ENCODE assay signal across 7 mouse cellular contexts in genomic region chrX:9271947-9272459, GRCm38 (mm10). TPM values are rescaled to one million over a fixed set of nuclear protein-coding genes. Genes with fewer than 3 reads are reported as not detected.
DNase-seq lines count a peak whose midpoint lies in the region; ATAC-seq and TF ChIP-seq lines count a peak whose summit lies in the region.

No protein-coding gene starts in this region.

- ATAC-seq in lung, postnatal 0 days: no peak
- ATAC-seq in limb, embryonic 12.5 days (ENCODE audit: insufficient number of reproducible peaks, insufficient read depth, low FRiP score, low TSS enrichment, low read depth): no peak
- ATAC-seq in megakaryocyte progenitor cell, adult 5-6 weeks (replicated peaks; ENCODE audit: poor library complexity): no peak; the same call in 1 of the 2 replicates

- no peak for TF ChIP-seq POLR2A in embryonic fibroblast, embryonic 13.5 days (IDR thresholded peaks at IDR 0.05; ENCODE audit: low read depth, low read length)

- no peaks in the 10 kb centered on the region for H3K36me3 ChIP-seq in lung, postnatal 0 days (ENCODE audit: insufficient read depth, low read length)
- no peaks in the 10 kb centered on the region for H3K36me3 ChIP-seq in limb, embryonic 12.5 days
- H3K36me3 ChIP-seq in splenic B cell, adult 2 months (ENCODE audit: control insufficient read depth, insufficient read depth, low read length, poor library complexity, severe bottlenecking): no peaks in the 10 kb centered on the region

- WGBS in lung, postnatal 0 days: 11% methylated on average over 8 of the region's 8 CpGs
- 21% methylated on average over 8 of the region's 8 CpGs for WGBS in limb, embryonic 12.5 days

- H3K9ac ChIP-seq in lung, postnatal 0 days (replicated peaks; ENCODE audit: low read depth): no peak overlapping the region
- peak overlapping the region; percentile 59; the same call in 1 of the 2 replicates for H3K9ac ChIP-seq in limb, embryonic 12.5 days (replicated peaks)

- no peak for DNase-seq in lung, postnatal 0 days (ENCODE audit: low spot score)
- DNase-seq in lung, postnatal 25 days (ENCODE audit: low spot score): no peak
- DNase-seq in splenic B cell, adult 2 months (ENCODE audit: low read depth, low spot score): peak; percentile 2
- DNase-seq in layer of hippocampus, adult 9-10 months (ENCODE audit: low spot score): no peak

- no peaks in the 10 kb centered on the region for H3K27me3 ChIP-seq in lung, postnatal 0 days (replicated peaks; ENCODE audit: insufficient read depth, low read length)
- peaks cover 9% of the 10 kb centered on the region; the same call in 1 of the 2 replicates for H3K27me3 ChIP-seq in limb, embryonic 12.5 days
- no peaks in the 10 kb centered on the region for H3K27me3 ChIP-seq in splenic B cell, adult 2 months (ENCODE audit: control insufficient read depth, insufficient read depth, low read length, poor library complexity, severe bottlenecking)

- H3K4me2 ChIP-seq in lung, postnatal 0 days (replicated peaks; ENCODE audit: low read depth, low read length): peak overlapping the region; percentile 52
- peak overlapping the region; percentile 55 for H3K4me2 ChIP-seq in limb, embryonic 12.5 days

- 0 out of 2 replicates have a peak overlapping the region, but pooled peaks have one; percentile 20 for H3K27ac ChIP-seq in lung, postnatal 0 days (ENCODE audit: low read length)
- H3K27ac ChIP-seq in embryonic fibroblast, embryonic 13.5 days (ENCODE audit: insufficient read depth, low read length): peak overlapping the region; percentile 47; the same call in 1 of the 2 replicates
- no peak overlapping the region for H3K27ac ChIP-seq in limb, embryonic 12.5 days

- no peak for TF ChIP-seq EP300 in lung, postnatal 0 days (IDR thresholded peaks at IDR 0.05)

- TF ChIP-seq CTCF in lung, postnatal 0 days (IDR thresholded peaks at IDR 0.05): no peak
- no peak for TF ChIP-seq CTCF in embryonic fibroblast, embryonic 13.5 days (IDR thresholded peaks at IDR 0.05; ENCODE audit: borderline replicate concordance, insufficient read depth, low read length)

- H3K9me3 ChIP-seq in lung, postnatal 0 days (ENCODE audit: low read length): no peaks in the 10 kb centered on the region
- no peaks in the 10 kb centered on the region for H3K9me3 ChIP-seq in limb, embryonic 12.5 days

- no peaks in the 10 kb centered on the region for H3K4me1 ChIP-seq in lung, postnatal 0 days (ENCODE audit: insufficient read depth, low read depth, low read length)
- H3K4me1 ChIP-seq in embryonic fibroblast, embryonic 13.5 days (ENCODE audit: control insufficient read depth, insufficient read depth, low read length): no peaks in the 10 kb centered on the region
- no peaks in the 10 kb centered on the region for H3K4me1 ChIP-seq in limb, embryonic 12.5 days (replicated peaks)

- peak overlapping the region; percentile 55 for H3K4me3 ChIP-seq in lung, postnatal 0 days (ENCODE audit: low read depth, low read length)
- H3K4me3 ChIP-seq in embryonic fibroblast, embryonic 13.5 days (ENCODE audit: insufficient read depth, low read length): peak overlapping the region; percentile 58
- peak overlapping the region; percentile 59 for H3K4me3 ChIP-seq in limb, embryonic 12.5 days (replicated peaks)

RNA-seq across cellular contexts. Expression of gene Xk, which starts 0.6 kb away (rescaled TPM):
- 0.67 and 1.2 TPM in 2 replicates for polyA plus RNA-seq in lung, postnatal 0 days (2015; fragmentation: Nextera tagmentation; extraction: Ambion mirVana)
- polyA plus RNA-seq in embryonic fibroblast, embryonic 13.5 days (2011; ENCODE audit: insufficient read length, low read depth, missing spikeins): 2.8 and 4.2 TPM in 2 replicates
- 1.5 and 2.0 TPM in 2 replicates for polyA plus RNA-seq in limb, embryonic 12.5 days (2016; fragmentation: Nextera tagmentation; extraction: Ambion mirVana)
- 27.6 and 33.8 TPM in 2 replicates for total RNA-seq in megakaryocyte progenitor cell, adult 5-6 weeks (2015)
- 8.8 and 10.5 TPM in 2 replicates for total RNA-seq in megakaryocyte progenitor cell, adult 5-6 weeks (2017)

RNA-seq across cellular contexts. Expression of gene H2al1m, which starts 11.6 kb away (rescaled TPM):
- not detected in 2 replicates for polyA plus RNA-seq in lung, postnatal 0 days (2015; fragmentation: Nextera tagmentation; extraction: Ambion mirVana)
- not detected in 2 replicates for polyA plus RNA-seq in embryonic fibroblast, embryonic 13.5 days (2011; ENCODE audit: insufficient read length, low read depth, missing spikeins)
- polyA plus RNA-seq in limb, embryonic 12.5 days (2016; fragmentation: Nextera tagmentation; extraction: Ambion mirVana): not detected in 2 replicates
- total RNA-seq in megakaryocyte progenitor cell, adult 5-6 weeks (2015): 2.3 TPM in 2 replicates
- total RNA-seq in megakaryocyte progenitor cell, adult 5-6 weeks (2017): not detected in 2 replicates

RNA-seq across cellular contexts. Expression of gene Gm14862, which starts 15.3 kb away (rescaled TPM):
- polyA plus RNA-seq in lung, postnatal 0 days (2015; fragmentation: Nextera tagmentation; extraction: Ambion mirVana): not detected in 2 replicates
- polyA plus RNA-seq in embryonic fibroblast, embryonic 13.5 days (2011; ENCODE audit: insufficient read length, low read depth, missing spikeins): not detected in 2 replicates
- not detected in 2 replicates for polyA plus RNA-seq in limb, embryonic 12.5 days (2016; fragmentation: Nextera tagmentation; extraction: Ambion mirVana)
- not detected in 2 replicates for total RNA-seq in megakaryocyte progenitor cell, adult 5-6 weeks (2015)
- total RNA-seq in megakaryocyte progenitor cell, adult 5-6 weeks (2017): not detected in 2 replicates
